Mouse (Mus musculus): ENCODE data around the gene Pgbd5. TPM values are rescaled to one million over a fixed set of nuclear protein-coding genes. Genes with fewer than 3 reads are reported as not detected.

Pgbd5 gene
- polyA plus RNA-seq, 1 experiment from 2014 or later = 2.1 TPM

- no peaks in the 10 kb centered on the region for H3K9me3 ChIP-seq (replicated peaks)
- H3K4me3 ChIP-seq (replicated peaks) = no peak overlapping the region
- no peak overlapping the region for H3K27ac ChIP-seq (replicated peaks)
- no peak for ATAC-seq (ENCODE audit: insufficient number of reproducible peaks, low FRiP score, low TSS enrichment, low read depth)
- H3K4me2 ChIP-seq (replicated peaks) = no peak overlapping the region
- no peak overlapping the region for H3K9ac ChIP-seq
- 90% methylated on average over 15 of the region's 15 CpGs for WGBS
- no peaks in the 10 kb centered on the region for H3K4me1 ChIP-seq
- H3K36me3 ChIP-seq = no peaks in the 10 kb centered on the region
- no peaks in the 10 kb centered on the region for H3K27me3 ChIP-seq
These were observed 76.1 kb downstream of the Pgbd5 start for GRCm38 (mm10) chr8:124363337-124363736.

GRCm38 (mm10) chr8:124362589-124362988, 76.9 kb downstream of the Pgbd5 start:
- no peaks in the 10 kb centered on the region for H3K4me1 ChIP-seq
- no peaks in the 10 kb centered on the region for H3K9me3 ChIP-seq (replicated peaks)
- no peaks in the 10 kb centered on the region for H3K36me3 ChIP-seq
- H3K27ac ChIP-seq (replicated peaks) = no peak overlapping the region
- no peak overlapping the region for H3K4me2 ChIP-seq (replicated peaks)
- no peak overlapping the region for H3K9ac ChIP-seq
- ATAC-seq (ENCODE audit: insufficient number of reproducible peaks, low FRiP score, low TSS enrichment, low read depth) = no peak
- H3K27me3 ChIP-seq = no peaks in the 10 kb centered on the region
- 76% methylated on average over 7 of the region's 7 CpGs for WGBS
- no peak overlapping the region for H3K4me3 ChIP-seq (replicated peaks)

GRCm38 (mm10) chr8:124361773-124362427, 77.6 kb downstream of the Pgbd5 start:
- no peaks in the 10 kb centered on the region for H3K4me1 ChIP-seq
- 74% methylated on average over 11 of the region's 11 CpGs for WGBS
- no peaks in the 10 kb centered on the region for H3K27me3 ChIP-seq
- no peaks in the 10 kb centered on the region for H3K36me3 ChIP-seq
- no peaks in the 10 kb centered on the region for H3K9me3 ChIP-seq (replicated peaks)
- H3K4me2 ChIP-seq (replicated peaks) = no peak overlapping the region
- ATAC-seq (ENCODE audit: insufficient number of reproducible peaks, low FRiP score, low TSS enrichment, low read depth) = no peak
- H3K4me3 ChIP-seq (replicated peaks) = no peak overlapping the region
- H3K9ac ChIP-seq = no peak overlapping the region
- no peak overlapping the region for H3K27ac ChIP-seq (replicated peaks)

- no peak overlapping the region for H3K27ac ChIP-seq (replicated peaks)
- H3K9me3 ChIP-seq (replicated peaks) = no peaks in the 10 kb centered on the region
- H3K4me2 ChIP-seq (replicated peaks) = no peak overlapping the region
- H3K27me3 ChIP-seq = no peaks in the 10 kb centered on the region
- H3K4me3 ChIP-seq (replicated peaks) = no peak overlapping the region
- no peak overlapping the region for H3K9ac ChIP-seq
- no peak for ATAC-seq (ENCODE audit: insufficient number of reproducible peaks, low FRiP score, low TSS enrichment, low read depth)
- 74% methylated on average over 3 of the region's 3 CpGs for WGBS
- no peaks in the 10 kb centered on the region for H3K4me1 ChIP-seq
- no peaks in the 10 kb centered on the region for H3K36me3 ChIP-seq
These were observed 78.5 kb downstream of the Pgbd5 start for GRCm38 (mm10) chr8:124360911-124361310.

- no peaks in the 10 kb centered on the region for H3K36me3 ChIP-seq
- no peak overlapping the region for H3K27ac ChIP-seq (replicated peaks)
- no peaks in the 10 kb centered on the region for H3K4me1 ChIP-seq
- H3K9me3 ChIP-seq (replicated peaks) = no peaks in the 10 kb centered on the region
- no peak overlapping the region for H3K9ac ChIP-seq
- no peak overlapping the region for H3K4me3 ChIP-seq (replicated peaks)
- no peak overlapping the region for H3K4me2 ChIP-seq (replicated peaks)
- ATAC-seq (ENCODE audit: insufficient number of reproducible peaks, low FRiP score, low TSS enrichment, low read depth) = no peak
- 52% methylated on average over 5 of the region's 5 CpGs for WGBS
- H3K27me3 ChIP-seq = no peaks in the 10 kb centered on the region
These were observed 87.8 kb downstream of the Pgbd5 start for GRCm38 (mm10) chr8:124351636-124352035.

GRCm38 (mm10) chr8:124349663-124350062, 89.8 kb downstream of the Pgbd5 start:
- peaks cover 5% of the 10 kb centered on the region for H3K36me3 ChIP-seq
- no peak for ATAC-seq (ENCODE audit: insufficient number of reproducible peaks, low FRiP score, low TSS enrichment, low read depth)

GRCm38 (mm10) chr8:124348087-124348486, 91.4 kb downstream of the Pgbd5 start:
- Histone ChIP-seq H3K27me3 (no peaks in the 10 kb centered on the region), H3K9ac (no peak overlapping the region), H3K36me3 (peaks cover 20% of the 10 kb centered on the region), H3K4me1 (no peaks in the 10 kb centered on the region), H3K4me2 (replicated peaks) (no peak overlapping the region), H3K4me3 (replicated peaks) (no peak overlapping the region), H3K27ac (replicated peaks) (no peak overlapping the region), H3K9me3 (replicated peaks) (no peaks in the 10 kb centered on the region)
- 54% methylated on average over 1 of the region's 1 CpGs for WGBS
- ATAC-seq (ENCODE audit: insufficient number of reproducible peaks, low FRiP score, low TSS enrichment, low read depth) = no peak

More at GRCm38 (mm10) chr8:124349663-124350062, 89.8 kb downstream of the Pgbd5 start:
- H3K9ac ChIP-seq = no peak overlapping the region
- 36% methylated on average over 7 of the region's 7 CpGs for WGBS
- H3K9me3 ChIP-seq (replicated peaks) = no peaks in the 10 kb centered on the region
- no peak overlapping the region for H3K27ac ChIP-seq (replicated peaks)
- no peak overlapping the region for H3K4me2 ChIP-seq (replicated peaks)
- H3K27me3 ChIP-seq = no peaks in the 10 kb centered on the region
- H3K4me3 ChIP-seq (replicated peaks) = no peak overlapping the region
- H3K4me1 ChIP-seq = no peaks in the 10 kb centered on the region

- Histone ChIP-seq H3K27me3 (no peaks in the 10 kb centered on the region), H3K4me1 (no peaks in the 10 kb centered on the region), H3K9ac (no peak overlapping the region), H3K27ac (replicated peaks) (no peak overlapping the region), H3K4me2 (replicated peaks) (no peak overlapping the region), H3K36me3 (peaks cover 26% of the 10 kb centered on the region), H3K9me3 (replicated peaks) (no peaks in the 10 kb centered on the region), H3K4me3 (replicated peaks) (no peak overlapping the region)
- 27% methylated on average over 19 of the region's 19 CpGs for WGBS
- peak; percentile 58; the same call in 1 of the 2 replicates for ATAC-seq (ENCODE audit: insufficient number of reproducible peaks, low FRiP score, low TSS enrichment, low read depth)
These were observed 92.5 kb downstream of the Pgbd5 start for GRCm38 (mm10) chr8:124346852-124347523.

GRCm38 (mm10) chr8:124345098-124345497, 94.4 kb downstream of the Pgbd5 start:
- Histone ChIP-seq H3K27ac (replicated peaks) (no peak overlapping the region), H3K9ac (no peak overlapping the region), H3K9me3 (replicated peaks) (no peaks in the 10 kb centered on the region), H3K27me3 (no peaks in the 10 kb centered on the region), H3K4me2 (replicated peaks) (no peak overlapping the region), H3K36me3 (peaks cover 28% of the 10 kb centered on the region), H3K4me3 (replicated peaks) (no peak overlapping the region), H3K4me1 (peaks cover 3% of the 10 kb centered on the region; the same call in 1 of the 2 replicates)
- 81% methylated on average over 10 of the region's 10 CpGs for WGBS
- no peak for ATAC-seq (ENCODE audit: insufficient number of reproducible peaks, low FRiP score, low TSS enrichment, low read depth)

GRCm38 (mm10) chr8:124343991-124344390, 95.5 kb downstream of the Pgbd5 start:
- WGBS = 92% methylated on average over 12 of the region's 12 CpGs

GRCm38 (mm10) chr8:124343151-124343550, 96.3 kb downstream of the Pgbd5 start:
- no peak for ATAC-seq (ENCODE audit: insufficient number of reproducible peaks, low FRiP score, low TSS enrichment, low read depth)

More at GRCm38 (mm10) chr8:124343991-124344390, 95.5 kb downstream of the Pgbd5 start:
- Histone ChIP-seq H3K27ac (replicated peaks) (no peak overlapping the region), H3K9ac (no peak overlapping the region), H3K9me3 (replicated peaks) (no peaks in the 10 kb centered on the region), H3K4me3 (replicated peaks) (no peak overlapping the region), H3K4me1 (peaks cover 3% of the 10 kb centered on the region; the same call in 1 of the 2 replicates), H3K4me2 (replicated peaks) (no peak overlapping the region), H3K27me3 (no peaks in the 10 kb centered on the region), H3K36me3 (peaks cover 38% of the 10 kb centered on the region)
- ATAC-seq (ENCODE audit: insufficient number of reproducible peaks, low FRiP score, low TSS enrichment, low read depth) = no peak

More at GRCm38 (mm10) chr8:124343151-124343550, 96.3 kb downstream of the Pgbd5 start:
- Histone ChIP-seq H3K9me3 (replicated peaks) (no peaks in the 10 kb centered on the region), H3K36me3 (peaks cover 45% of the 10 kb centered on the region), H3K4me3 (replicated peaks) (no peak overlapping the region), H3K4me1 (peaks cover 3% of the 10 kb centered on the region; the same call in 1 of the 2 replicates), H3K27ac (replicated peaks) (no peak overlapping the region), H3K27me3 (no peaks in the 10 kb centered on the region), H3K9ac (no peak overlapping the region), H3K4me2 (replicated peaks) (no peak overlapping the region)
- 89% methylated on average over 15 of the region's 15 CpGs for WGBS
